Mouse (Mus musculus) neural tube, embryonic 11.5 days (tissue): Measurements from ENCODE around the gene Olfml2b. TPM values are rescaled to one million over a fixed set of nuclear protein-coding genes. Genes with fewer than 3 reads are reported as not detected.

Experiments used
- ATAC-seq: fragments of 200-750 bp; cut with Nextera tagmentation; 2 replicates; pipeline ENCODE4 v1.8.0; 2017; ENCODE audit warnings: moderate number of reproducible peaks, mild to moderate bottlenecking, moderate TSS enrichment, moderate library complexity; ENCODE audit not compliant: insufficient read depth, low FRiP score, low TSS enrichment
- DNase-seq: peaks from one replicate; pipeline ENCODE4 v3.0.0-alpha.2; 2015; ENCODE audit warnings: low spot score
- H3K27ac ChIP-seq: fragments of 300-500 bp; sonication (generic); 2 replicates; pipeline ENCODE4 v1.5.1; 2014; ENCODE audit warnings: low read depth, mild to moderate bottlenecking, low read length
- H3K27me3 ChIP-seq: fragments of 300-500 bp; sonication (generic); 2 replicates; pipeline ENCODE4 v1.6.1; 2014; ENCODE audit warnings: mild to moderate bottlenecking, low read length, mixed read lengths; ENCODE audit not compliant: control insufficient read depth, insufficient read depth
- H3K36me3 ChIP-seq: fragments of 300-500 bp; sonication (generic); 2 replicates; pipeline ENCODE4 v1.6.1; 2014; ENCODE audit warnings: mild to moderate bottlenecking, low read length, moderate library complexity, mixed read lengths; ENCODE audit not compliant: control insufficient read depth, insufficient read depth
- H3K4me1 ChIP-seq: fragments of 300-500 bp; sonication (generic); 2 replicates; pipeline ENCODE4 v1.6.1; 2014; ENCODE audit warnings: low read length, mixed read lengths; ENCODE audit not compliant: control insufficient read depth, insufficient read depth
- H3K4me2 ChIP-seq: fragments of 300-500 bp; sonication (generic); 2 replicates; pipeline ENCODE4 v1.6.1; 2014; ENCODE audit warnings: low read depth, mild to moderate bottlenecking, moderate library complexity
- H3K4me3 ChIP-seq: fragments of 300-500 bp; sonication (generic); 2 replicates; pipeline ENCODE4 v1.5.1; 2014; ENCODE audit warnings: low read depth, low read length
- H3K9ac ChIP-seq: fragments of 300-500 bp; sonication (generic); 2 replicates; pipeline ENCODE4 v1.6.1; 2014; ENCODE audit warnings: mild to moderate bottlenecking, low read length
- H3K9me3 ChIP-seq: fragments of 300-500 bp; sonication (generic); 2 replicates; pipeline ENCODE4 v1.6.1; 2016; ENCODE audit warnings: low read length; ENCODE audit not compliant: control insufficient read depth
- WGBS: fragments of 180-500 bp; shearing (Covaris S2); extraction: QIAGEN DNeasy Blood & Tissue Kit; methylation state at CpG from one replicate; pipeline ENCODE4 v1.1.7; 2014; 5-methylcytosine and 5-hydroxymethylcytosine counted together
- polyA plus RNA-seq: library from polyadenylated mRNA; unstranded; fragments of >200 nt; fragmentation: Nextera tagmentation; extraction: Ambion mirVana; gene quantifications from 2 replicates; pipeline ENCODE4 v1.2.1, GENCODE M21; 2014

The Olfml2b gene
- polyA plus RNA-seq, 1 experiment from 2014 or later: 11.4 TPM

DNA sequence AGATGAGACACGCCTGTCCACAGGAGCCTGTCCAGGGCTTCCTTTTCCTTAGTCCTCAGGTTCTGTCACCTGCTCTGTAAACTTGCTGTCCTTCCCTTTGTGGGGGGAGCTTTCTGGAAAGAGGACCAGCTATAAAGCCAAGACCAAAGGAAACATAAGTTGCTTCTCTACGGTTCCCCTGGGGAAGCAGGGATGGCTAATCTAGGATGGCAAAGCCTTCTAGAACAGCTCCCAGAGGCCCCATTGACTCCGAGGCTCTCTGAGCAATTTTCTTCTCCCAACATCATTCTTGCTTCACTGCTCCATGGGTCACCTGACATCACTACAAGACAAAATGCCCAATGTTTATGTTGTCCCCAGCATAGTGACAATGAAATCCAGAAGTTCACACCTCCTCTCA lies 32.7 kb upstream of the Olfml2b start:
- 74% methylated on average over 3 of the region's 3 CpGs for WGBS
- Histone ChIP-seq H3K4me1 (no peaks in the 10 kb centered on the region), H3K4me2 (no peak overlapping the region), H3K36me3 (no peaks in the 10 kb centered on the region), H3K9me3 (no peaks in the 10 kb centered on the region), H3K27me3 (no peaks in the 10 kb centered on the region), H3K27ac (no peak overlapping the region), H3K9ac (no peak overlapping the region), H3K4me3 (no peak overlapping the region)
- DNase-seq (no peak), ATAC-seq (no peak)

DNA sequence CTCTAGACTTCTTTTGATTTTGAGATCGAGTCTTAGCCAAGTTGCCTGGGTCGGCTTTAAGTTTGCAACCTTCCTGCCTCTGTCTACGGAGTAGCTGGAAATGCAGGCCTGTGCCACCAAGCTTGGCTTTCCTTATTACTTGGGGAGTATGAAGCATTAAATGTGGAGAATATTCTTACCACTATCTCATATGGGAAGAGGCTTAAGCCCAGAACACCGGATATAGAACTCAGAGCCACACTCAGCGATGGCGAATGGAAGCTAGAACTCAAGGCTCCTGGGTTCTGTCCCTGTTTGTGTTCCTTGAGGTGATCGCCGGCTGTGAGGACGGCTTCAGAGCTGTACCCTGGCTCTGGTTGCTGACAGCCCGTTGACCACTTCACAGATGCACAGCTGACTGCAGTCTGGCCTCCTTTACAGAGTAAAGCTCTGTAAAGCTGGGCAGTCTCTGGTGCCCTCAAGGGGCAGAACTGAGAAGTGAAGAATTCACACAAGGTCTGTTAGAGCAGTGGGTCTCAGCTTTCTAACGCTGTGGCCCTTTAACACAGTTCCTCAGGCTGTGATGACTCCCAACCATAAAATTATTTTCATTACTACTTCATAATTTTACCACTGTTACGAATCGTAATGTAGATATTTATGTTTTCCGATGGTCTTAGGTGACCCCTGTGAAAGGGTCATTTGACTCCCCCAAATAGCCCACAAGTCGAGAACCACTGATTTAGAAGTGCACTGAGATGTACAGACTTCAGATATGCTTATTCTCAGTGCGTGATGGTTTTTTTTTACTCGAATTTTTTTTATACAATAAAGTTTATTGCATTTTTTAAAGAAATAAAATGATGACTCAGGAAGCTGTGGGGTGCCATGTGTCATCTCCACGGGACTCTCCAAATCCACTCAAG lies 31.1 kb upstream of the Olfml2b start:
- no peak overlapping the region for H3K9ac ChIP-seq
- H3K27me3 ChIP-seq: no peaks in the 10 kb centered on the region
- no peak overlapping the region for H3K27ac ChIP-seq
- no peaks in the 10 kb centered on the region for H3K4me1 ChIP-seq
- WGBS: 62% methylated on average over 18 of the region's 18 CpGs
- ATAC-seq: peak; percentile 91
- H3K4me2 ChIP-seq: no peak overlapping the region
- DNase-seq: peak; percentile 80
- H3K36me3 ChIP-seq: no peaks in the 10 kb centered on the region
- H3K9me3 ChIP-seq: no peaks in the 10 kb centered on the region
- H3K4me3 ChIP-seq: no peak overlapping the region

DNA sequence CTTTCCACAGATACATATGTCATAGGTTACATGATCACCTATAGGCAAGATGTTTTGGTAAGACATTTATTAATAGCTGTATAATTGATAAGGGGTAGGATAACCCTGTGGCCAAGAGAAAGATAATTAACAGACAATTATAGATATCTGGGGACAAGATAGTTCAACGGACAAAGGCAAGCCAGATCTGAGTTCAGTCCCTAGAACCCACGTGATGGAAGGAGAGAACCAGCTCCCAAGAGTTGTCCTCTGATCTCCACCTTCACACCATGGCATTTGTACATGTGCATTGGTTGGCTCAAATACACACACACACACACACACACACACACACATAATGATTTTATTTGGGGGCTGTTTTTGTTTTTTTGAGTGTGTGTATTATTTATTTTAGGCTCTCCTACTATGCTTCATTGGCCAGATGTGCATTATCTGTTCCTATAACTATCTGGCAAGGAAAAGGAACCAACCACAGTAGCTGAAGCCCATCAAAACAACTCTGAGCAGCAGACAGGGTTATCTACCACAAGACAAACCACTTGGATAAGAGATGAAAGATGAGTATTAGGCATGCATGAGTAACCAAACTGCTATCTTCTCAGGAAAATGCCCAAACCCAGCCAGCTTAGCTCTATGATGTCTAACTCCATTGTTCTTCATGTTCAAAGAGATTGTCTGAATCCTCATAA lies 24.5 kb upstream of the Olfml2b start:
- Histone ChIP-seq H3K36me3 (no peaks in the 10 kb centered on the region), H3K4me1 (no peaks in the 10 kb centered on the region), H3K9me3 (no peaks in the 10 kb centered on the region), H3K27ac (no peak overlapping the region), H3K9ac (no peak overlapping the region), H3K27me3 (no peaks in the 10 kb centered on the region), H3K4me3 (no peak overlapping the region), H3K4me2 (no peak overlapping the region)
- DNase-seq: no peak
- no peak for ATAC-seq
- WGBS: 90% methylated on average over 2 of the region's 2 CpGs

DNA sequence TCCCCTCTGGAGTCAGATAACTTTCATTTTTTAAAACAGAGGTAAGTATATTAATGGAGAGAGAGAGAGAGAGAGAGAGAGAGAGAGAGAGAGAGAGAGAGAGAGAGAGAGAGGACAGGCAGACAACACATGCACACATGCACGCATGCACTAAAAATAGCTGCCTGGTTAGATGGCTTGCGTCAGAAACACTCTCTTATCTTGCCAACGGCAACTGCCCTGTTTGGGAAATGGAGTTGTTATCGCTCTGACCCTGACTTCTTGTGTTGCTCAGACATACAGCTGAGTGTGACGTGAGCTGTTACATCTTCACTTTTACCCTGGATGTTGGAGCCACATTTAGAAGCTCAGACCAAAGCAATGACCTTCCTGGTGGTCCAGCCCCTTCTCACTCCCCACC lies 21.4 kb upstream of the Olfml2b start:
- 84% methylated on average over 5 of the region's 5 CpGs for WGBS
- H3K4me3 ChIP-seq: no peak overlapping the region
- no peaks in the 10 kb centered on the region for H3K27me3 ChIP-seq
- no peak overlapping the region for H3K27ac ChIP-seq
- no peaks in the 10 kb centered on the region for H3K36me3 ChIP-seq
- ATAC-seq (no peak), DNase-seq (no peak)
- no peak overlapping the region for H3K4me2 ChIP-seq
- no peaks in the 10 kb centered on the region for H3K9me3 ChIP-seq
- H3K9ac ChIP-seq: no peak overlapping the region
- no peaks in the 10 kb centered on the region for H3K4me1 ChIP-seq

DNA sequence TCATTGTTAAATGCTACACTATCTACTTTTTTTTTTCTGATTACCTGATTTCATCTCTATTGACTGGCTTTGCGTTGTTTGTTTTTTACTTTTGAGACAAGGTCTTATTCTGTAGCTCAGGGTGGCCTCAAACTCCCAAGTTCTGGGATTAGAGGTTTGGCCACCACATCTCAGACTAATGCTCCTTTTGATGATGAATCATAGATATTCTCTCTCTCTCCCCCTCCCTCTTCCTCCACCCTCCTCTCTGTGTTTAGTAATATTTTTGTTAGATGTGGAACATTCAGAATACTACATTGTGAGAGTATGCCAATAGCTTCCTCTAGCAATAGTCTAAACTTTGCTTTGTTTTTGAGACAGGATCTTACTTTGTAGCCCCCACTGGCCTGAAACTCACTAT lies 20.9 kb upstream of the Olfml2b start:
- no peak for ATAC-seq
- Histone ChIP-seq H3K4me2 (no peak overlapping the region), H3K27ac (no peak overlapping the region), H3K9ac (no peak overlapping the region), H3K9me3 (no peaks in the 10 kb centered on the region), H3K36me3 (no peaks in the 10 kb centered on the region), H3K27me3 (no peaks in the 10 kb centered on the region), H3K4me1 (no peaks in the 10 kb centered on the region), H3K4me3 (no peak overlapping the region)
- no peak for DNase-seq
- 95% methylated on average over 1 of the region's 1 CpGs for WGBS

DNA sequence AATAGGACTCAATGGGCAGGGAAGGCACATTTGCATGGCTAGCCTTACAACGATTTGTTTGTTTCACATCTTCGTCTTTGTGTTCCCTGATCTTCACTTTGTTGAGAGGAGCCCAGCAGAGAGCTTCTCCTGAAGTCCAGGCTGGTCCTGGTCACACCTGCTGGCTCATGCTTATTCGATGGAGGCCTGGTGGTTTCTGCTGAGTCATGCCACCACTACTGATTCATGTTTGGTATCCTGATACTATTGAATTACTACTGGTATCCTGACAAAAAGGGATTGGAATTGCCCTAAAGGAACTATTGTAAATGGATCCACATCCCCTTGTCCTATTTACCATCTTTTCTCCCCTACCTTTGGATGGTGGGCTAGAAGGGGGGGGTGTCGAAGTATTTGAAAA lies 13.8 kb upstream of the Olfml2b start:
- Histone ChIP-seq H3K27me3 (no peaks in the 10 kb centered on the region), H3K4me2 (no peak overlapping the region), H3K4me1 (no peaks in the 10 kb centered on the region), H3K36me3 (no peaks in the 10 kb centered on the region), H3K27ac (no peak overlapping the region), H3K4me3 (no peak overlapping the region), H3K9ac (no peak overlapping the region), H3K9me3 (no peaks in the 10 kb centered on the region)
- DNase-seq (no peak), ATAC-seq (no peak)
- 88% methylated on average over 4 of the region's 4 CpGs for WGBS

DNA sequence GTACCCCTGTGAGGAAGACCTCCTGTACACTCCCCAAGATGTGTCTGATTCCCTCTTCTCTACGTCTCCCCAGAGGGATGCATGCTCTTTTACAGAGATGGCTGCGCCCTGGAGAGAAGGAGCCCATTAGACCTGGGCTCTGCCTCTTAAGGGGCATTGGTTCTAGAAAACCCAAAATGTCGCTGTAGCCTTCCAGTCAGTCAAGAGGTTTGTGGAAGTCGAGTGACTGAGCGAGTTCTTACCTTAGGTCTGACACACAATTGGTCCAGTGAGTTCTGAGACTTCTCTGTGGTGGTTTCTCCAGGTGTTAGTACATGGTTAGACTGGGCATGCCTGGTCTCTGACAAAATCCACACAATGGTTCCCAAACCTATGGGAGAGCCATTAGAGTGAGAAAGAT lies 12.8 kb upstream of the Olfml2b start:
- ATAC-seq (no peak), DNase-seq (no peak)
- no peak overlapping the region for H3K4me3 ChIP-seq
- no peaks in the 10 kb centered on the region for H3K36me3 ChIP-seq
- H3K4me1 ChIP-seq: no peaks in the 10 kb centered on the region
- H3K9me3 ChIP-seq: no peaks in the 10 kb centered on the region
- no peak overlapping the region for H3K9ac ChIP-seq
- 90% methylated on average over 5 of the region's 5 CpGs for WGBS
- no peak overlapping the region for H3K27ac ChIP-seq
- no peak overlapping the region for H3K4me2 ChIP-seq
- H3K27me3 ChIP-seq: no peaks in the 10 kb centered on the region

DNA sequence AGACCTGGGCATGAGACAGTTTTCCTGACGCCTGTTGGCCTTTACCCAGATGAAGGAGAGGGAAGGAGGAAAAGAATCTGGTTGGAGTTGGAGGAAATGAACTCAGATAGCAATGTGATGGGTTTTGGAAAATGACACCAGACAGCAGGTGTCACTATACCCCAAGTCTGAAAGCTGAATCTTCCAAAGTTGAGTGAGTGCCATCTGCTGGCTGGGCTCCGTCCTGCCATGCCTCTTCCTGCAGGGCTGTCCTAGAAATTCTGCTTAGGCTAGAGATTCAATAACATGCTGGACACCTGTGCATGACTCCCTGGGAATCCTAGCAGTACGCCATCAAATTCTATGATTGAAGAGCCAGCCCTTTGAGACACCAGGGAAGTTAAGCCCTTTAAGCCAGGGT lies 11.9 kb upstream of the Olfml2b start:
- no peak overlapping the region for H3K9ac ChIP-seq
- H3K4me3 ChIP-seq: no peak overlapping the region
- H3K27me3 ChIP-seq: no peaks in the 10 kb centered on the region
- no peaks in the 10 kb centered on the region for H3K4me1 ChIP-seq
- H3K9me3 ChIP-seq: no peaks in the 10 kb centered on the region
- DNase-seq (peak; percentile 78), ATAC-seq (no peak)
- no peaks in the 10 kb centered on the region for H3K36me3 ChIP-seq
- WGBS: 18% methylated on average over 3 of the region's 3 CpGs
- no peak overlapping the region for H3K27ac ChIP-seq
- H3K4me2 ChIP-seq: no peak overlapping the region

DNA sequence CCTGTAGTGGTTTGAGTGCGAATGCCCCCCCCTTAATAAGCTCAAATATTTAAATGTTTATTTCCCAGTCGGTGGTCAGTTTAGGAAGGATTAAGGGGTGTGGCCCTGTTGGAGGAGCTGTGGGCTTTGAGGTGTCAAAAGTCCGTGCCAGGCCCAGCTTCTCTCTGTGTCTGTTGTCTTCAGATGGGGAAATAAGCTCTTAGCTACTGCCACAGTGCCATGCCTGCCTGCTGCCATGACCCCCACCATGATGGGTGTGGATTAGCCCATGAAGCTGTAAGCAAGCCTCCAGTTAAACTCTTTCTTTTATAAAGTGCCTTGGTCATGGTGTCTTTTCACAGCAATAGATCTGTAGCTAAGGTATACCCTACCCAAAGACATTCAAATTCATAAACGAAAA lies 11.5 kb upstream of the Olfml2b start:
- DNase-seq: no peak
- Histone ChIP-seq H3K4me2 (no peak overlapping the region), H3K27me3 (no peaks in the 10 kb centered on the region), H3K27ac (no peak overlapping the region), H3K4me3 (no peak overlapping the region), H3K9ac (no peak overlapping the region), H3K36me3 (no peaks in the 10 kb centered on the region), H3K4me1 (no peaks in the 10 kb centered on the region), H3K9me3 (no peaks in the 10 kb centered on the region)
- 66% methylated on average over 4 of the region's 4 CpGs for WGBS
- no peak for ATAC-seq
